Mouse (Mus musculus) frontal cortex, postnatal 14 days (tissue): ENCODE data around the gene Zfp473.
A peak's percentile ranks its signal among the peaks of the same experiment; 100 is the strongest.
"Not testable (repeated sequence)": the region's sequence is repeated elsewhere in the genome, so short reads cannot be mapped to it uniquely, and the experiment has no call there.

Source experiments
- DNase-seq, 2 experiments: peaks; one replicate each; pipeline ENCODE4 v3.0.0; 2022; ENCODE audit warnings: low spot score in 2 of 2

The Zfp473 gene

GRCm38 (mm10) chr7:44722058-44722457 is 28.8 kb downstream of the Zfp473 start:
- no peak for DNase-seq

GRCm38 (mm10) chr7:44709881-44710280 is 41.0 kb downstream of the Zfp473 start:
- no peak for DNase-seq

GRCm38 (mm10) chr7:44708574-44708973 is 42.3 kb downstream of the Zfp473 start, which contains the start of gene Izumo2:
Gene Izumo2, plus strand, starts transcription at chr7:44708742.
- DNase-seq, result no peak

- not testable (repeated sequence) for DNase-seq
Observed at GRCm38 (mm10) chr7:44708093-44708492, 42.8 kb downstream of the Zfp473 start.

GRCm38 (mm10) chr7:44707169-44707675 is 43.6 kb downstream of the Zfp473 start:
- DNase-seq, result no peak

- no peak for DNase-seq
Observed at GRCm38 (mm10) chr7:44706322-44706721, 44.5 kb downstream of the Zfp473 start.

GRCm38 (mm10) chr7:44705086-44705485 is 45.8 kb downstream of the Zfp473 start:
- DNase-seq, result no peak

GRCm38 (mm10) chr7:44704363-44704762 is 46.5 kb downstream of the Zfp473 start:
- peak in 1 of 2 experiments; percentile 37 for DNase-seq

- DNase-seq, result no peak
Observed at GRCm38 (mm10) chr7:44702985-44703384, 47.9 kb downstream of the Zfp473 start.

GRCm38 (mm10) chr7:44701921-44702320 is 48.9 kb downstream of the Zfp473 start:
- DNase-seq, result no peak

GRCm38 (mm10) chr7:44697980-44698379 is 52.9 kb downstream of the Zfp473 start:
- DNase-seq, result no peak

GRCm38 (mm10) chr7:44697191-44697710 is 53.6 kb downstream of the Zfp473 start:
- DNase-seq, result no peak

GRCm38 (mm10) chr7:44695223-44695622 is 55.6 kb downstream of the Zfp473 start:
- DNase-seq, result no peak

- DNase-seq, result no peak
Observed at GRCm38 (mm10) chr7:44693427-44694175, 57.2 kb downstream of the Zfp473 start.

- DNase-seq, result no peak
Observed at GRCm38 (mm10) chr7:44689331-44689730, 61.5 kb downstream of the Zfp473 start.

- DNase-seq, result no peak
Observed at GRCm38 (mm10) chr7:44688890-44689289, 62.0 kb downstream of the Zfp473 start.

GRCm38 (mm10) chr7:44685531-44686402 is 65.1 kb downstream of the Zfp473 start:
- DNase-seq, result no peak

- no peak for DNase-seq
Observed at GRCm38 (mm10) chr7:44683656-44684055, 67.2 kb downstream of the Zfp473 start.
